Mouse (Mus musculus): ENCODE measurements around the gene Jmjd8. TPM values are rescaled to one million over a fixed set of nuclear protein-coding genes. Genes with fewer than 3 reads are reported as not detected.

Gene Jmjd8
- total RNA-seq (2014; rRNA removed; ENCODE audit: low replicate concordance) (32.2 and 34.6 TPM in 2 replicates), polyA plus RNA-seq (2015; fragmentation: Nextera tagmentation; extraction: Ambion mirVana) (26.1 and 26.2 TPM in 2 replicates)

GRCm38 (mm10) chr17:25828712-25829557 lies at the start of gene Jmjd8:
Gene Jmjd8, plus strand, starts transcription at chr17:25828867.
- ATAC-seq (ENCODE audit: insufficient read depth, low read depth) (no peak), DNase-seq (ENCODE audit: low spot score) (peak; percentile 85)
- Histone ChIP-seq H3K27me3 (ENCODE audit: control insufficient read depth, insufficient read depth, low read length) (no peaks in the 10 kb centered on the region), H3K9me3 (replicated peaks; ENCODE audit: control insufficient read depth, low read length) (no peaks in the 10 kb centered on the region), H3K4me2 (ENCODE audit: low read depth, low read length) (peak within 1 kb of the TSS; percentile 92), H3K4me3 (ENCODE audit: low read depth, low read length) (peak within 1 kb of the TSS; percentile 65), H3K9ac (replicated peaks; ENCODE audit: low read depth, low read length) (peak within 1 kb of the TSS; percentile 77), H3K4me1 (ENCODE audit: control insufficient read depth, insufficient read depth) (peaks cover 35% of the 10 kb centered on the region), H3K36me3 (replicated peaks; ENCODE audit: control insufficient read depth, insufficient read depth, low read length) (peaks cover 33% of the 10 kb centered on the region), H3K27ac (ENCODE audit: low read depth) (peak within 1 kb of the TSS; percentile 87)
- TF ChIP-seq CTCF (IDR thresholded peaks at IDR 0.05; ENCODE audit: low read depth) (peak; percentile 30), EP300 (IDR thresholded peaks at IDR 0.05; ENCODE audit: low read depth) (no peak)
- WGBS: 2% methylated on average over 32 of the region's 32 CpGs

GRCm38 (mm10) chr17:25781339-25781738 lies 47.3 kb upstream of the Jmjd8 start:
- Histone ChIP-seq H3K4me1 (ENCODE audit: control insufficient read depth, insufficient read depth) (peaks cover 10% of the 10 kb centered on the region), H3K9me3 (replicated peaks; ENCODE audit: control insufficient read depth, low read length) (no peaks in the 10 kb centered on the region), H3K27ac (ENCODE audit: low read depth) (no peak overlapping the region), H3K9ac (replicated peaks; ENCODE audit: low read depth, low read length) (no peak overlapping the region), H3K27me3 (ENCODE audit: control insufficient read depth, insufficient read depth, low read length) (no peaks in the 10 kb centered on the region), H3K4me2 (ENCODE audit: low read depth, low read length) (no peak overlapping the region), H3K36me3 (replicated peaks; ENCODE audit: control insufficient read depth, insufficient read depth, low read length) (peaks cover 63% of the 10 kb centered on the region), H3K4me3 (ENCODE audit: low read depth, low read length) (no peak overlapping the region)
- TF ChIP-seq EP300 (IDR thresholded peaks at IDR 0.05; ENCODE audit: low read depth) (no peak), CTCF (IDR thresholded peaks at IDR 0.05; ENCODE audit: low read depth) (no peak)
- WGBS: 76% methylated on average over 6 of the region's 6 CpGs
- DNase-seq (ENCODE audit: low spot score) (no peak), ATAC-seq (ENCODE audit: insufficient read depth, low read depth) (no peak)

GRCm38 (mm10) chr17:25783086-25783485 lies 45.6 kb upstream of the Jmjd8 start:
- no peak overlapping the region for H3K9ac ChIP-seq (replicated peaks; ENCODE audit: low read depth, low read length)
- H3K27me3 ChIP-seq (ENCODE audit: control insufficient read depth, insufficient read depth, low read length): no peaks in the 10 kb centered on the region
- no peak for DNase-seq (ENCODE audit: low spot score)
- H3K36me3 ChIP-seq (replicated peaks; ENCODE audit: control insufficient read depth, insufficient read depth, low read length): peaks cover 57% of the 10 kb centered on the region
- no peak overlapping the region for H3K4me3 ChIP-seq (ENCODE audit: low read depth, low read length)
- peak; percentile 15; the same call in 1 of the 2 replicates for ATAC-seq (ENCODE audit: insufficient read depth, low read depth)
- H3K9me3 ChIP-seq (replicated peaks; ENCODE audit: control insufficient read depth, low read length): no peaks in the 10 kb centered on the region
- TF ChIP-seq EP300 (IDR thresholded peaks at IDR 0.05; ENCODE audit: low read depth) (no peak), CTCF (IDR thresholded peaks at IDR 0.05; ENCODE audit: low read depth) (no peak)
- no peak overlapping the region for H3K4me2 ChIP-seq (ENCODE audit: low read depth, low read length)
- no peak overlapping the region for H3K27ac ChIP-seq (ENCODE audit: low read depth)
- H3K4me1 ChIP-seq (ENCODE audit: control insufficient read depth, insufficient read depth): peaks cover 10% of the 10 kb centered on the region
- 46% methylated on average over 7 of the region's 7 CpGs for WGBS

DNA sequence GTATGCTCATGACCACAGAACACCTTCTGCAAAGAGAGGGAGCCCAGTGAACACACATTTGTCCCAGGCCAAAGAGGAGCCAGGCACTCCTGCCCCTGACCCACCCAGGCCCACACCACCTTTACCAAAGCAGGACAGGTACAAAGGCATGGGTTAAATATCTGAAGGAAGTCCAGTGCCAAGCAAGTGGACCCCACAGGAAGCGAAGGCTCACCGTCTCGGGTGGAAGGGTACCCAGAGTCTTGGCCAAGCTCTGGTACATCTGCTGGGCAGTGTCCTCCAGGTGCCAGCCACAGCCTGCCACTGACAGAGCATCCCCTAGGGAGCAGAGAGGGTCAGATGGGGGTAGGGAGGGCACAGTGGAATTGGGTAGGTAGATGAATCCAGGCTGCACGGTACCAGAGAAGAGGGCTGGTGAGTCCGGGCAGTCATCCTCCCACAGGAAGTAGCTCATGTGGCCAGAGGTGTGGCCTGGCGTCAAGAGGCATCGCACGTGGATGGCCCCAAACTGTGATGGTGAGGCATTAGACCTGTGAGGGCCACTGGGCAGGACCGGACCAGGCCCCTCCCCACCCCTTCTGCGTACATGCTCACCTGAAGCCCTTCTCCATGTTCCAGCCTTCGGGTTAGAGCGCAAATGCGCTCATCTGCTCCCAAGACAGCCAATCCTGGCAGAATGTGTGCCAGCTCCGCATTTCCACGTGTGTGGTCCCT lies 44.6 kb upstream of the Jmjd8 start:
- no peaks in the 10 kb centered on the region for H3K27me3 ChIP-seq (ENCODE audit: control insufficient read depth, insufficient read depth, low read length)
- peak overlapping the region; percentile 84; the same call in 1 of the 2 replicates for H3K4me2 ChIP-seq (ENCODE audit: low read depth, low read length)
- H3K4me1 ChIP-seq (ENCODE audit: control insufficient read depth, insufficient read depth): peaks cover 10% of the 10 kb centered on the region
- ATAC-seq (ENCODE audit: insufficient read depth, low read depth) (no peak), DNase-seq (ENCODE audit: low spot score) (no peak)
- H3K4me3 ChIP-seq (ENCODE audit: low read depth, low read length): no peak overlapping the region
- no peak for TF ChIP-seq CTCF (IDR thresholded peaks at IDR 0.05; ENCODE audit: low read depth)
- H3K9me3 ChIP-seq (replicated peaks; ENCODE audit: control insufficient read depth, low read length): no peaks in the 10 kb centered on the region
- H3K27ac ChIP-seq (ENCODE audit: low read depth): no peak overlapping the region
- H3K9ac ChIP-seq (replicated peaks; ENCODE audit: low read depth, low read length): peak overlapping the region; percentile 55; the same call in 1 of the 2 replicates
- H3K36me3 ChIP-seq (replicated peaks; ENCODE audit: control insufficient read depth, insufficient read depth, low read length): peaks cover 48% of the 10 kb centered on the region
- WGBS: 83% methylated on average over 15 of the region's 15 CpGs

DNA sequence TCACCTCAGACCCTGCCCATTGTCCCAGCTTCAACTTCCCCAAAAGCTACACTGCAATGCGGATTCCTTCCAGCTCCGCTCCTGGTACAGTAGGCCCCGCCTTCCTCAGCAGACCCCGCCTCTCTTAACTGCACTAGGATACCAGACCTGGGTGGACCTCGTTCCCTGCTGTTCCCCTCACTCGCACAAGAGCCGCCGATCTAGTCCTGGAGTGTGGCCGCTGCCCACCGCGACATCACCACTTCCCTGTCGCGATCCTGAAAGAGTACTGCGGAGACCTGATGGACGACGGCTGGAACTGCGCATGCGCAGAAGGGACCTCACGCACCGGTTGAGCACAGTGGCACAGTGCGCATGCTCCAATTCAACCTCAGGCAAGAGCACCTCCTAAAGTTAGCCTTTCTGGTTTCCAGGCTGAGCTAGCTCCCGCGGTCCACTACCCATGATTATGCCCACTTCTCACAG lies 43.4 kb upstream of the Jmjd8 start, which contains the start of gene Haghl:
TSS of gene Haghl (minus strand) at position 393 of the 465 bp plus-strand sequence.
- Histone ChIP-seq H3K27ac (ENCODE audit: low read depth) (peak within 1 kb of the TSS; percentile 61; the same call in 1 of the 2 replicates), H3K4me1 (ENCODE audit: control insufficient read depth, insufficient read depth) (peaks cover 10% of the 10 kb centered on the region), H3K4me3 (ENCODE audit: low read depth, low read length) (peak within 1 kb of the TSS; percentile 71), H3K9me3 (replicated peaks; ENCODE audit: control insufficient read depth, low read length) (no peaks in the 10 kb centered on the region), H3K36me3 (replicated peaks; ENCODE audit: control insufficient read depth, insufficient read depth, low read length) (peaks cover 42% of the 10 kb centered on the region), H3K4me2 (ENCODE audit: low read depth, low read length) (peak within 1 kb of the TSS; percentile 84), H3K9ac (replicated peaks; ENCODE audit: low read depth, low read length) (peak within 1 kb of the TSS; percentile 55), H3K27me3 (ENCODE audit: control insufficient read depth, insufficient read depth, low read length) (no peaks in the 10 kb centered on the region)
- TF ChIP-seq EP300 (IDR thresholded peaks at IDR 0.05; ENCODE audit: low read depth): no peak
- TF ChIP-seq CTCF (IDR thresholded peaks at IDR 0.05; ENCODE audit: low read depth): no peak
- peak; percentile 95 for DNase-seq (ENCODE audit: low spot score)
- ATAC-seq (ENCODE audit: insufficient read depth, low read depth): peak; percentile 84
- under 1% methylated on average over 23 of the region's 23 CpGs for WGBS

Measured in heart, postnatal 0 days (tissue).